Mouse (Mus musculus) CH12.LX (cell line): ENCODE measurements around the gene Atp1a3. TPM values are rescaled to one million over a fixed set of nuclear protein-coding genes. Genes with fewer than 3 reads are reported as not detected.

ENCODE experiments used
- DNase-seq: peaks from one replicate; pipeline ENCODE4 v3.0.0-alpha.2; 2013; ENCODE audit errors: extremely low read depth
- H3K27ac ChIP-seq: 2 replicates; pipeline ENCODE4 v1.5.1; 2012; ENCODE audit warnings: low read depth, mild to moderate bottlenecking, control low read depth, moderate library complexity; ENCODE audit not compliant: insufficient read depth
- H3K27me3 ChIP-seq: replicated peaks from 2 replicates; pipeline ENCODE3; 2012; ENCODE audit warnings: inconsistent platforms
- H3K36me3 ChIP-seq, 2 experiments: replicated peaks in 1 of 2; 2 replicates each; pipeline versions ENCODE3 to v1.6.1; 2012; ENCODE audit warnings: inconsistent platforms in 1 of 2, low read length in 1 of 2, mild to moderate bottlenecking in 1 of 2, mixed read lengths in 1 of 2, moderate library complexity in 1 of 2; ENCODE audit not compliant: control insufficient read depth in 1 of 2, insufficient read depth in 1 of 2
- H3K4me1 ChIP-seq, 2 experiments: 2 replicates each; pipeline ENCODE4 v1.6.1; 2012; ENCODE audit warnings: inconsistent platforms in 1 of 2, moderate library complexity in 1 of 2; ENCODE audit not compliant: insufficient read depth in 2 of 2, control insufficient read depth in 1 of 2
- H3K4me2 ChIP-seq: 2 replicates; pipeline ENCODE4 v1.6.1; 2012; ENCODE audit warnings: low read depth, mild to moderate bottlenecking, control low read depth; ENCODE audit not compliant: poor library complexity, insufficient read depth, severe bottlenecking
- H3K4me3 ChIP-seq, 3 experiments: fragments of 150-350 bp in 1 of 3; sonication (generic) in 1 of 3; replicated peaks in 1 of 3; 2 replicates each; pipeline versions ENCODE3 to v1.5.1; 2011 to 2012; ENCODE audit warnings: low read depth in 2 of 3, low read length in 2 of 3, mild to moderate bottlenecking in 2 of 3, moderate library complexity in 2 of 3, control low read depth in 1 of 3, improper control_type of control experiment in 1 of 3, inconsistent platforms in 1 of 3, mixed read lengths in 1 of 3; ENCODE audit not compliant: poor library complexity in 1 of 3
- H3K79me2 ChIP-seq: replicated peaks from 2 replicates; pipeline ENCODE4 v1.6.1; 2012; ENCODE audit warnings: mild to moderate bottlenecking, moderate library complexity; ENCODE audit not compliant: control insufficient read depth, poor library complexity, insufficient read depth, severe bottlenecking; ENCODE audit errors: extremely low read depth
- H3K9ac ChIP-seq: 2 replicates; pipeline ENCODE4 v1.6.1; 2012; ENCODE audit warnings: low read depth, mild to moderate bottlenecking, control low read depth, moderate library complexity; ENCODE audit not compliant: insufficient read depth
- H3K9me3 ChIP-seq: replicated peaks from 2 replicates; pipeline ENCODE3; 2012; ENCODE audit warnings: low read length, inconsistent platforms, mixed read lengths
- BHLHE40 ChIP-seq: IDR thresholded peaks from 2 replicates; pipeline ENCODE4 v1.6.1; 2011; ENCODE audit warnings: mild to moderate bottlenecking, low read depth, low read length, improper control_type of control experiment
- CTCF ChIP-seq, 2 experiments: IDR thresholded peaks in 1 of 2; conservative IDR thresholded peaks in 1 of 2; 2 replicates each; pipeline ENCODE4 v1.5.1; 2011 to 2012; ENCODE audit warnings: low read depth in 2 of 2, low read length in 2 of 2, improper control_type of control experiment in 1 of 2, inconsistent platforms in 1 of 2, mild to moderate bottlenecking in 1 of 2, moderate library complexity in 1 of 2
- EP300 ChIP-seq: IDR thresholded peaks from 2 replicates; pipeline ENCODE4 v1.6.1; 2011; ENCODE audit warnings: low read length, improper control_type of control experiment
- ETS1 ChIP-seq: conservative IDR thresholded peaks from 2 replicates; pipeline ENCODE4 v1.6.1; 2012; ENCODE audit warnings: low read depth, mild to moderate bottlenecking, inconsistent platforms, low read length, improper control_type of control experiment, moderate library complexity
- IRF4 ChIP-seq: IDR thresholded peaks from 2 replicates; pipeline ENCODE4 v1.6.1; 2014; ENCODE audit warnings: low read depth, mild to moderate bottlenecking, inconsistent platforms, low read length, improper control_type of control experiment
- JUN ChIP-seq: IDR thresholded peaks from 2 replicates; pipeline ENCODE4 v1.6.1; 2011; ENCODE audit warnings: low read depth, mild to moderate bottlenecking, low read length, improper control_type of control experiment, moderate library complexity; ENCODE audit not compliant: insufficient read depth
- MYC ChIP-seq: IDR thresholded peaks from 2 replicates; pipeline ENCODE4 v1.6.1; 2011; ENCODE audit warnings: low read depth, mild to moderate bottlenecking, improper control_type of control experiment, low read length
- TCF12 ChIP-seq: IDR thresholded peaks from 2 replicates; pipeline ENCODE4 v1.6.1; 2014; ENCODE audit warnings: low read depth, mild to moderate bottlenecking, inconsistent platforms, low read length, improper control_type of control experiment
- UBTF ChIP-seq: IDR thresholded peaks from 2 replicates; pipeline ENCODE4 v1.6.1; 2012; ENCODE audit warnings: low read depth, mild to moderate bottlenecking, inconsistent platforms, low read length, improper control_type of control experiment, moderate library complexity
- USF1 ChIP-seq: IDR thresholded peaks from 2 replicates; pipeline ENCODE4 v1.6.1; 2014; ENCODE audit warnings: low read depth, mild to moderate bottlenecking, inconsistent platforms, low read length, improper control_type of control experiment
- USF2 ChIP-seq: conservative IDR thresholded peaks from 2 replicates; pipeline ENCODE4 v1.6.1; 2011; ENCODE audit warnings: low read depth, low read length, improper control_type of control experiment
- ZNF384 ChIP-seq: IDR thresholded peaks from 2 replicates; pipeline ENCODE4 v1.6.1; 2012; ENCODE audit warnings: low read depth, low read length, improper control_type of control experiment, inconsistent platforms
- dilution Hi-C: fragments of 300-500 bp; cut with MboI; formaldehyde crosslinking; loops from 2 replicates; pipeline ENCODE4 v1.14.3; 2020; ENCODE audit warnings: low sequenced_read_pairs; ENCODE audit not compliant: extremely low pct_unique_long_range_greater_than_20kb, extremely low pct_ligation_motif_present
- in situ Hi-C: fragments of 300-500 bp; cut with MboI; formaldehyde crosslinking; loops from 3 replicates; pipeline ENCODE4 v1.14.3; 2019; ENCODE audit warnings: low sequenced_read_pairs, low pct_ligation_motif_present, low pct_unique_long_range_greater_than_20kb, mixed read lengths
- polyA plus RNA-seq: library from polyadenylated mRNA; unstranded; fragments of >175 nt; gene quantifications from 2 replicates; pipeline ENCODE4 v1.2.1, GENCODE M21; 2012; ENCODE audit warnings: low read depth; ENCODE audit not compliant: insufficient read length
- total RNA-seq, 2 experiments: library from RNA; depleted of rRNA; stranded (reverse); fragments of 300-350 nt in 1 of 2; fragments of >200 nt in 1 of 2; gene quantifications; 2 replicates each; pipeline ENCODE4 v1.2.3; 2012 to 2014

The Atp1a3 gene
- total and polyA plus RNA-seq, 3 experiments, result 0.17 to 0.24 TPM; not detected in 1

GRCm38 (mm10) chr7:24987941-24988340 lies 17.8 kb downstream of the Atp1a3 start:
- dilution Hi-C loops, result no loop called here

GRCm38 (mm10) chr7:24985799-24986198 lies 20.0 kb downstream of the Atp1a3 start:
- Histone ChIP-seq H3K79me2 (no peaks in the 10 kb centered on the region), H3K4me1 (no peaks in the 10 kb centered on the region; a peak in 1 of 4 replicates), H3K4me2 (no peak overlapping the region), H3K9ac (no peak overlapping the region), H3K4me3 (no peak overlapping the region), H3K9me3 (no peaks in the 10 kb centered on the region), H3K36me3 (no peaks in the 10 kb centered on the region), H3K27me3 (peaks cover 64% of the 10 kb centered on the region), H3K27ac (no peak overlapping the region)
- in situ Hi-C loops (no loop called here), dilution Hi-C loops (no loop called here)
- TF ChIP-seq TCF12 (no peak), CTCF (conservative IDR thresholded peaks at IDR 0.05 in 1 of 2, IDR thresholded peaks at IDR 0.05 in 1 of 2; ENCODE audit: low read depth in 2 of 2, low read length in 2 of 2) (peak; percentile 21 to 41; a peak in 2 of 4 replicates)
- no peak for DNase-seq

More at GRCm38 (mm10) chr7:24987941-24988340, 17.8 kb downstream of the Atp1a3 start:
- Histone ChIP-seq H3K4me2 (no peak overlapping the region), H3K4me1 (no peaks in the 10 kb centered on the region; a peak in 1 of 4 replicates), H3K4me3 (no peak overlapping the region), H3K9me3 (no peaks in the 10 kb centered on the region), H3K27me3 (peaks cover 67% of the 10 kb centered on the region), H3K27ac (no peak overlapping the region)
- in situ Hi-C loops, result no loop called here
- no peak for DNase-seq
- TF ChIP-seq USF2 (no peak), UBTF (no peak), ZNF384 (no peak), EP300 (no peak), BHLHE40 (no peak), ETS1 (no peak), MYC (no peak), IRF4 (no peak), USF1 (no peak)
- TF ChIP-seq, all 38 proteins: peak for 0
- Histone ChIP-seq H3K9ac (no peak overlapping the region), H3K79me2 (no peaks in the 10 kb centered on the region), H3K36me3 (no peaks in the 10 kb centered on the region)

- in situ Hi-C loops, result no loop called here
- Histone ChIP-seq H3K4me1 (peaks cover 0 to 2% of the 10 kb centered on the region in 2 experiments; a peak in 3 of 4 replicates), H3K9ac (no peak overlapping the region), H3K79me2 (no peaks in the 10 kb centered on the region), H3K4me3 (no peak overlapping the region), H3K9me3 (no peaks in the 10 kb centered on the region), H3K4me2 (no peak overlapping the region), H3K27me3 (peaks cover 65% of the 10 kb centered on the region), H3K36me3 (no peaks in the 10 kb centered on the region), H3K27ac (no peak overlapping the region)
- peak in 1 of 2 experiments; percentile 14; a peak in 1 of 4 replicates for TF ChIP-seq CTCF (conservative IDR thresholded peaks at IDR 0.05 in 1 of 2, IDR thresholded peaks at IDR 0.05 in 1 of 2; ENCODE audit: low read depth in 2 of 2, low read length in 2 of 2)
- TF ChIP-seq JUN, result no peak
- no peak for DNase-seq
- dilution Hi-C loops, result no loop called here
Observed at GRCm38 (mm10) chr7:24984307-24984706, 21.5 kb downstream of the Atp1a3 start.
